Mouse (Mus musculus) heart, postnatal 0 days (tissue): Measurements from ENCODE around the gene Azi2. TPM values are rescaled to one million over a fixed set of nuclear protein-coding genes. Genes with fewer than 3 reads are reported as not detected.
A peak's percentile ranks its signal among the peaks of the same experiment; 100 is the strongest.

ENCODE experiments used
- ATAC-seq: fragments of 200-750 bp; cut with Nextera tagmentation; 2 replicates; pipeline ENCODE4 v1.8.0; 2017; ENCODE audit warnings: low read depth, moderate number of reproducible peaks, moderate library complexity; ENCODE audit not compliant: insufficient read depth
- DNase-seq: peaks from one replicate; pipeline ENCODE4 v3.0.0-alpha.2; 2016; ENCODE audit warnings: low spot score
- H3K27ac ChIP-seq: fragments of 300-500 bp; sonication (generic); 2 replicates; pipeline ENCODE4 v1.5.1; 2014; ENCODE audit warnings: low read depth, mild to moderate bottlenecking
- H3K27me3 ChIP-seq: fragments of 300-500 bp; sonication (generic); 2 replicates; pipeline ENCODE4 v1.6.1; 2014; ENCODE audit warnings: low read length, mixed read lengths; ENCODE audit not compliant: control insufficient read depth, insufficient read depth
- H3K36me3 ChIP-seq: fragments of 300-500 bp; sonication (generic); replicated peaks from 2 replicates; pipeline ENCODE4 v1.6.1; 2014; ENCODE audit warnings: low read length, mixed read lengths; ENCODE audit not compliant: control insufficient read depth, insufficient read depth
- H3K4me1 ChIP-seq: fragments of 300-500 bp; sonication (generic); 2 replicates; pipeline ENCODE4 v1.6.1; 2014; ENCODE audit warnings: antibody characterized with exemption; ENCODE audit not compliant: control insufficient read depth, insufficient read depth
- H3K4me2 ChIP-seq: fragments of 300-500 bp; sonication (generic); 2 replicates; pipeline ENCODE4 v1.6.1; 2014; ENCODE audit warnings: low read depth, mild to moderate bottlenecking, low read length, moderate library complexity
- H3K4me3 ChIP-seq: fragments of 300-500 bp; sonication (generic); 2 replicates; pipeline ENCODE4 v1.5.1; 2014; ENCODE audit warnings: low read depth, low read length
- H3K9ac ChIP-seq: fragments of 300-500 bp; sonication (generic); replicated peaks from 2 replicates; pipeline ENCODE4 v1.6.1; 2014; ENCODE audit warnings: low read depth, low read length, mixed read lengths
- H3K9me3 ChIP-seq: fragments of 300-500 bp; sonication (generic); replicated peaks from 2 replicates; pipeline ENCODE4 v1.6.1; 2016; ENCODE audit warnings: low read length; ENCODE audit not compliant: control insufficient read depth
- CTCF ChIP-seq: IDR thresholded peaks from 2 replicates; pipeline ENCODE4 v1.5.1; 2016; ENCODE audit warnings: antibody characterized with exemption, control low read depth, low read depth
- EP300 ChIP-seq: IDR thresholded peaks from 2 replicates; pipeline ENCODE4 v1.6.1; 2016; ENCODE audit warnings: antibody characterized with exemption, low read depth
- WGBS: fragments of 180-500 bp; shearing (Covaris S2); extraction: QIAGEN DNeasy Blood & Tissue Kit; methylation state at CpG from one replicate; pipeline ENCODE4 v1.1.7; 2014; 5-methylcytosine and 5-hydroxymethylcytosine counted together
- polyA plus RNA-seq: library from polyadenylated mRNA; unstranded; fragments of >200 nt; fragmentation: Nextera tagmentation; extraction: Ambion mirVana; gene quantifications from 2 replicates; pipeline ENCODE4 v1.2.1, GENCODE M21; 2015
- total RNA-seq: library from RNA; depleted of rRNA; stranded (reverse); fragments of >200 nt; gene quantifications from 2 replicates; pipeline ENCODE4 v1.2.3, GENCODE M21; 2014; ENCODE audit warnings: low replicate concordance; rRNA removed

Gene Azi2
- total RNA-seq = 41.9 and 84.1 TPM in 2 replicates
- 56.5 and 63.4 TPM in 2 replicates for polyA plus RNA-seq

DNA sequence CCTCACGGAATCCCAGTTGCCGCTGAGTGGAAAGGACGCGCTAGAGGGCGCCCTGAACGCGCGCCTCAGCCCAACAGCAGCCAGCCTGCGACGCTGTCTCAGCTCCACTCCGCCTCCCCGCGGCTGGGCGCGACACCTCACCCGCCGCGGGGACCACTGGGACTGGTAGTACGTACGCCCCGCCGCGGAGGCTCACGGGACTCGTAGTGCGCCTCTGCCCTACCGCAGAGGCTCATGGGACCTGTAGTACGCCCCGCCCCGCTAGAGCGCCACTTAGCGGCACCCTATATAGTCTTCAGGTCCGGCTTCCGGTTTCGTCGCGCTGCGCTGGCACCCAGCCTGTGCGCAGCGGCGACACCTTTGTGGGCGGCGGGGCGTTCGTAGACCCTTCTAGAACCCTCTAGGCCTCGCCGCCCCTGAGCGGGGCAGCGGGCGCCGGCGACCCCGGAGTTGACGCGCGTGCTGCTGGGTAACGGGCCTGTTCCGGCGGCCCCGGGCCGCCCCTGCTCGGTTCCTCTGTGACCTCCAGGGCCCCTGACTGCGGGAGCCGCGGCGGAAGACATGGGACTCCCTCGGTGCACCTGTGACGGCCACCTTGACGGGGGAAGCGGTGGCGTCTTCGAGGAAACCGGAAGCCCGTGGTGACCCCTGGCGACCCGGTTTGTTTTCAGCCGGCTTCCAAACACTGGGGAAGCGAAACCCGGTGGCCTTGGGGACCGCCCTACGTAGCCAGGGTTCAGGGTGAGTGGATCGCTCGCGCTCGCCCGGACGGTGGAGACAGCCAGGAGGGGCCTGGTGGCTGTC is at the start of gene Azi2:
Gene Azi2 (plus strand): TSS at position 282 of the 804 bp plus-strand sequence.
- peak within 1 kb of the TSS; percentile 85 for H3K9ac ChIP-seq
- H3K27ac ChIP-seq = peak within 1 kb of the TSS; percentile 97
- peak within 1 kb of the TSS; percentile 79 for H3K4me2 ChIP-seq
- H3K9me3 ChIP-seq = no peaks in the 10 kb centered on the region
- WGBS = under 1% methylated on average over 84 of the region's 87 CpGs
- no peaks in the 10 kb centered on the region for H3K36me3 ChIP-seq
- peak; percentile 99 for DNase-seq
- ATAC-seq = peak; percentile 98
- peaks cover 22% of the 10 kb centered on the region for H3K4me1 ChIP-seq
- peak within 1 kb of the TSS; percentile 72 for H3K4me3 ChIP-seq
- TF ChIP-seq CTCF (peak; percentile 91), EP300 (peak; percentile 19; the same call in 1 of the 2 replicates)
- H3K27me3 ChIP-seq = no peaks in the 10 kb centered on the region

- Histone ChIP-seq H3K4me1 (no peaks in the 10 kb centered on the region), H3K4me2 (no peak overlapping the region), H3K4me3 (no peak overlapping the region), H3K27ac (no peak overlapping the region), H3K27me3 (no peaks in the 10 kb centered on the region), H3K36me3 (no peaks in the 10 kb centered on the region), H3K9ac (no peak overlapping the region), H3K9me3 (no peaks in the 10 kb centered on the region)
- no peak for DNase-seq
- TF ChIP-seq EP300 (no peak), CTCF (no peak)
- ATAC-seq = no peak
- WGBS = 65% methylated on average over 5 of the region's 5 CpGs
These were observed 43.7 kb upstream of the Azi2 start for GRCm38 (mm10) chr9:117996631-117997030.

DNA sequence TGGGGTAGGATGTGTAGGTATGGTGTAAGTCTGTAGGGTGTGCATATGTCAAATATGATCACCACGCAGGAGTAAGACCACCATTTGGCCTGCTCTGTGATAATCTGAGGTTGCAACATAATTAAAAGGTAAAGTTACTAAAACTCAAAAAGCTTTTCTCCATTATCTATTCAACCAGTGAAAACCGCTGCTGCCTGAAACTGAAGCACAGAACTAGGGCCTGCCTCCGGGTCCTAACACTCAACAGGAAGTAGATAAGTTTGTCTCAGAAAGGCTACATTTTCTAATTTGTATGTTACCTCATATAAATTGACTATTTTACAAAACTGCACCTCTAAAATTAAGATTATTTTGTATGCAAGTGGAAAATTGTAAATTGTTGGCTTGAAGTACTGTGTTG is 38.8 kb upstream of the Azi2 start:
- H3K27ac ChIP-seq = no peak overlapping the region

GRCm38 (mm10) chr9:118003218-118003886 is 36.9 kb upstream of the Azi2 start:
- TF ChIP-seq CTCF (no peak), EP300 (no peak)
- WGBS = 64% methylated on average over 4 of the region's 4 CpGs
- DNase-seq (no peak), ATAC-seq (no peak)
- Histone ChIP-seq H3K27ac (no peak overlapping the region), H3K9ac (no peak overlapping the region), H3K4me1 (no peaks in the 10 kb centered on the region), H3K4me2 (no peak overlapping the region), H3K27me3 (no peaks in the 10 kb centered on the region), H3K4me3 (no peak overlapping the region), H3K9me3 (no peaks in the 10 kb centered on the region), H3K36me3 (no peaks in the 10 kb centered on the region)

More for the DNA sequence above, 38.8 kb upstream of the Azi2 start:
- H3K4me3 ChIP-seq = no peak overlapping the region
- ATAC-seq (no peak), DNase-seq (no peak)
- no peaks in the 10 kb centered on the region for H3K36me3 ChIP-seq
- no peaks in the 10 kb centered on the region for H3K4me1 ChIP-seq
- TF ChIP-seq EP300 (no peak), CTCF (no peak)
- no peaks in the 10 kb centered on the region for H3K27me3 ChIP-seq
- H3K4me2 ChIP-seq = no peak overlapping the region
- no peaks in the 10 kb centered on the region for H3K9me3 ChIP-seq
- no peak overlapping the region for H3K9ac ChIP-seq
- 71% methylated on average over 3 of the region's 3 CpGs for WGBS

GRCm38 (mm10) chr9:118003937-118004336 is 36.4 kb upstream of the Azi2 start:
- TF ChIP-seq CTCF (no peak), EP300 (no peak)
- 82% methylated on average over 4 of the region's 4 CpGs for WGBS
- DNase-seq = no peak

More at GRCm38 (mm10) chr9:118003937-118004336, 36.4 kb upstream of the Azi2 start:
- no peaks in the 10 kb centered on the region for H3K9me3 ChIP-seq
- no peaks in the 10 kb centered on the region for H3K27me3 ChIP-seq
- no peak overlapping the region for H3K9ac ChIP-seq
- no peak overlapping the region for H3K4me3 ChIP-seq
- no peaks in the 10 kb centered on the region for H3K36me3 ChIP-seq
- no peak overlapping the region for H3K27ac ChIP-seq
- no peaks in the 10 kb centered on the region for H3K4me1 ChIP-seq
- H3K4me2 ChIP-seq = no peak overlapping the region
- ATAC-seq = no peak
